Mouse (Mus musculus) heart, embryonic 11.5 days (tissue): ENCODE measurements around the gene Pygo2. TPM values are rescaled to one million over a fixed set of nuclear protein-coding genes. Genes with fewer than 3 reads are reported as not detected.

Experiments
- ATAC-seq: fragments of 200-750 bp; cut with Nextera tagmentation; replicated peaks from 2 replicates; pipeline ENCODE4 v1.8.0; 2017; ENCODE audit warnings: moderate library complexity; ENCODE audit not compliant: insufficient number of reproducible peaks, low FRiP score, low TSS enrichment
- H3K27ac ChIP-seq: fragments of 300-500 bp; sonication (generic); 2 replicates; pipeline ENCODE4 v1.5.1; 2014; ENCODE audit warnings: mild to moderate bottlenecking, low read depth, low read length
- H3K27me3 ChIP-seq: fragments of 300-500 bp; sonication (generic); 2 replicates; pipeline ENCODE4 v1.6.1; 2014; ENCODE audit warnings: mild to moderate bottlenecking, low read length, mixed read lengths; ENCODE audit not compliant: control insufficient read depth, insufficient read depth
- H3K36me3 ChIP-seq: fragments of 300-500 bp; sonication (generic); 2 replicates; pipeline ENCODE4 v1.6.1; 2014; ENCODE audit warnings: mild to moderate bottlenecking, low read length, moderate library complexity, mixed read lengths; ENCODE audit not compliant: control insufficient read depth, insufficient read depth
- H3K4me1 ChIP-seq: fragments of 300-500 bp; sonication (generic); 2 replicates; pipeline ENCODE4 v1.6.1; 2014; ENCODE audit warnings: low read length; ENCODE audit not compliant: control insufficient read depth, insufficient read depth
- H3K4me2 ChIP-seq: fragments of 300-500 bp; sonication (generic); 2 replicates; pipeline ENCODE4 v1.6.1; 2014; ENCODE audit warnings: mild to moderate bottlenecking, moderate library complexity
- H3K4me3 ChIP-seq: fragments of 300-500 bp; sonication (generic); 2 replicates; pipeline ENCODE4 v1.5.1; 2014; ENCODE audit warnings: low read depth, low read length
- H3K9ac ChIP-seq: fragments of 300-500 bp; sonication (generic); 2 replicates; pipeline ENCODE4 v1.6.1; 2014; ENCODE audit warnings: mild to moderate bottlenecking, low read depth, low read length, moderate library complexity
- H3K9me3 ChIP-seq: fragments of 300-500 bp; sonication (generic); replicated peaks from 2 replicates; pipeline ENCODE4 v1.6.1; 2016; ENCODE audit warnings: low read length; ENCODE audit not compliant: control insufficient read depth
- WGBS: fragments of 180-500 bp; shearing (Covaris S2); extraction: QIAGEN DNeasy Blood & Tissue Kit; methylation state at CpG from one replicate; pipeline ENCODE4 v1.1.7; 2014; ENCODE audit not compliant: insufficient replicate concordance; 5-methylcytosine and 5-hydroxymethylcytosine counted together
- polyA plus RNA-seq: library from polyadenylated mRNA; unstranded; fragments of >200 nt; fragmentation: Nextera tagmentation; extraction: Ambion mirVana; gene quantifications from 2 replicates; pipeline ENCODE4 v1.2.1, GENCODE M21; 2014

Pygo2 gene
- polyA plus RNA-seq, 1 experiment from 2014 or later, result 31.1 TPM

DNA sequence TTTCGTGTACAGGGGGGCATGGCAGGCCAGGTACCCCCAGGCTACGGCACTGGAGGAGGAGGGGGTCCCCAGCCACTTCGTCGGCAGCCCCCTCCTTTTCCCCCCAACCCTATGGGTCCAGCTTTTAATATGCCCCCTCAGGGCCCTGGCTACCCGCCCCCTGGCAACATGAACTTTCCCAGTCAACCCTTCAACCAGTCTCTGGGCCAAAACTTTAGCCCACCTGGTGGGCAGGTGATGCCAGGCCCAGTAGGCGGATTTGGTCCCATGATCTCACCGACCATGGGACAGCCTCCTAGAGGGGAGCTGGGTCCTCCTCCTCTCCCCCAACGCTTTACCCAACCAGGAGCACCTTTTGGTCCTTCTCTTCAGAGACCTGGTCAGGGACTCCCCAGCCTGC lies 2.6 kb downstream of the Pygo2 start:
- no peaks in the 10 kb centered on the region for H3K27me3 ChIP-seq
- no peak overlapping the region for H3K9ac ChIP-seq
- WGBS, result 90% methylated on average over 7 of the region's 8 CpGs
- H3K9me3 ChIP-seq, result no peaks in the 10 kb centered on the region
- H3K4me2 ChIP-seq, result no peak overlapping the region
- peaks cover 11% of the 10 kb centered on the region for H3K36me3 ChIP-seq
- no peak overlapping the region for H3K4me3 ChIP-seq
- H3K27ac ChIP-seq, result no peak overlapping the region
- ATAC-seq, result no peak
- H3K4me1 ChIP-seq, result peaks cover 20% of the 10 kb centered on the region

DNA sequence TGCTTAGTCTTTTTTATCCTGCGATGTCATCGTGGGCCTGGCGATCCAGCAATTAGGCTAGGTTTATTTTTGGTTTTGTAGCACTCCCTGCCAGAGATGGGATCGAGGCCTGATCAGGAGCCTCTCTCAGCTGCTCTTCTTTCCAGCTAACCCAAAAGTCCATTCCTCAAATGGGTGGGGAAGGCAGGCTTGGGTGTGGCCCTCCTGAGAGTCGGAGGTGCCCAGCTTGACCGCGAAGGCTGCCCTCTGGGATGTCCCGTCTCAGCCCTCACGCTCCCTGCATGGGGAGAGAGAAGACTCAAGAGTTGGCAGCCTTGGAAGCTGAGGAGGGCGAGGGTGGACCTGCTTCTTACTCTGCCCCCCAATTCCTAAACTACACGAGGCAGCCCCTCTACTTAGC lies 4.5 kb downstream of the Pygo2 start:
- Histone ChIP-seq H3K9ac (no peak overlapping the region), H3K27me3 (no peaks in the 10 kb centered on the region), H3K4me1 (peaks cover 21% of the 10 kb centered on the region), H3K4me3 (no peak overlapping the region), H3K36me3 (peaks cover 11% of the 10 kb centered on the region), H3K4me2 (no peak overlapping the region), H3K27ac (no peak overlapping the region), H3K9me3 (no peaks in the 10 kb centered on the region)
- 76% methylated on average over 11 of the region's 11 CpGs for WGBS
- no peak for ATAC-seq

DNA sequence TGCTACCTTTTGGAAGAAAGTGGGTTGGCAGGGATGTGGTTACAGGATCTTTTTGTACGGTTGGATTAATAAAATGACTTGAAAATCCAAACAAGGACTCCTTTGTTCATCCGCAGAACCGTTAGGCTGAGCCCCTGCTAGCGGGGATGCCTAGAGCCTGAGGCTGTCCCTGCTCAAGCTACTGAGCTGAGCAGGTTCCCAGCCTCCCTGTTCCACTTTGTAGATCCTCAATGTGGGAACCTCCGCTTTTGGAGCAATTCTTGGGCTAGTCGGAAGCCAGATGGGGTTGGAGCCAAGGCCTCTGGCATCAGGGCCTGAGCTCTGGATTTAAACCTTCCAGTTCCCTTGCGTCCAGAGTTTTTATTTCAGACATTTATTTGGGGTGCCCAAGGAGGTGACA lies 5.0 kb downstream of the Pygo2 start:
- Histone ChIP-seq H3K4me3 (no peak overlapping the region), H3K4me2 (no peak overlapping the region), H3K27ac (no peak overlapping the region), H3K9ac (no peak overlapping the region), H3K9me3 (no peaks in the 10 kb centered on the region), H3K27me3 (no peaks in the 10 kb centered on the region), H3K4me1 (peaks cover 21% of the 10 kb centered on the region), H3K36me3 (peaks cover 13% of the 10 kb centered on the region)
- 81% methylated on average over 7 of the region's 7 CpGs for WGBS
- no peak for ATAC-seq

DNA sequence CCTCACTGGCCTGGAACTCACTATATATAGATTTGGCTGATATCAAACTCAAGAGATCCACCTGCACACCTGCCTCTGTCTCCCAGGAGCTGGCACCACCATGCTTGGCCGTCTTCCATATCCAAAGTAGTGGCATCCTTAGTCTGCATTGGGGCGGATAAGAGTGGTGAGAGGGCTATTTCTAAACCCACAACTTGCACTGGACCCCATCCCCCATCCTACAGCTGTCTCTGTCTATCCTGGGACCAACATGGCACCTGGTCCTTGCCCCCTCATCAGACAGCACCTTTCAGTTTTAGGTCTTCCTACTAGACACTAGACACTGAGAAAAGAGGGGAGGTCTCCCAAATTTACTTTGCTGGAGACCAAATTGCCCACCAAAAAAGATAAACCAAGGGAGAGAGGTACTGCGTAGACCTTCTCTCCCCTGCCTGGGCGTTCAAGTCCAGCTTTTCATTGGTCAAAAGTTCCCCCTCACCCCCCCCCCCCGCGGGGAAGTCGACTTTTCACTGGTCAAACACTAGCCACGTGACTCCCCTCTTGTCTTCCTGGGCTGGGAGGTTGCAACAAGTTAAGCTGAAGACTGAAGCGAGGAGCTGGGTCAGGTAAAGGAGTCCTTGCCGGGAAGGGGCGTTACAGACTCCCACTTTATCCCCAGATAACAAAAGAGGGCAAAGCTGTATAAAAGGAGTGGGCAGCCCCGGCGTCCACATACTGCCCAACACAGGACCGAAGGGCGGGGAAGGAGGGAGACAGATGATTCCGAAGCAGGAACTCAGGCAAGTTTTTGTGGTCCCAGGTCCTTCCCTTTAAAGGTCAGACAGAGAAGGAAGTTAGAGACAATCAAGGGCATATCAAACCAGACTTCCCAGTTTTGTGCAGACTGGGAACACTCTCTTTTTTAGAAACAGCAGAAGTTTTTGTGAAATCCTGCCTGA lies 6.4 kb downstream of the Pygo2 start, which contains the start of gene Pbxip1:
TSS of gene Pbxip1 (plus strand) at position 531 of the 938 bp plus-strand sequence.
- Histone ChIP-seq H3K27me3 (no peaks in the 10 kb centered on the region), H3K4me1 (peaks cover 15% of the 10 kb centered on the region), H3K9ac (peak within 1 kb of the TSS; percentile 78), H3K27ac (peak within 1 kb of the TSS; percentile 68), H3K9me3 (no peaks in the 10 kb centered on the region), H3K36me3 (peaks cover 12% of the 10 kb centered on the region), H3K4me2 (peak within 1 kb of the TSS; percentile 72), H3K4me3 (peak within 1 kb of the TSS; percentile 57)
- ATAC-seq, result peak; percentile 60
- WGBS, result 5% methylated on average over 16 of the region's 16 CpGs

DNA sequence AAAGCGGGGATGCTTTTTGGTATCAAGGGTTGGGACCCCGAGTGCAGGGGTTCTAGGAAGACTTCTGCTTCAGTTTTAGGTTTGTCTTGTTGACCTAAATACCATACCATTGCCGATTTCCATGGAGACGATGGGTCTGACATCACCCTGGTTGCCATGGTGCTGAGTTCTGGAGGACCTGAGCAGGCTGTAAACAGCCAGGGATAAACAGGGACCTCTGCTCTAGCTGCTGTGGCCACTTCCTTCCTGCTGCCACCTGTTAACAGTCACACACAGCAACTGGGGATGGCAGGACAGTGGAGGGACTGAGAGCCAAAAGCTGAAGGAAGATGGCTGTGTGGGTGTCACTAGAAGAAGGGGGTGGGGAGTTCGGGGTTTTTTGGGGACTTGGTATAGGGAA lies 7.3 kb downstream of the Pygo2 start:
- H3K36me3 ChIP-seq, result peaks cover 10% of the 10 kb centered on the region
- H3K9ac ChIP-seq, result peak overlapping the region; percentile 78
- ATAC-seq, result no peak
- peak overlapping the region; percentile 68 for H3K27ac ChIP-seq
- H3K27me3 ChIP-seq, result no peaks in the 10 kb centered on the region
- WGBS, result 37% methylated on average over 5 of the region's 5 CpGs
- peaks cover 12% of the 10 kb centered on the region; the same call in 1 of the 2 replicates for H3K4me1 ChIP-seq
- H3K4me2 ChIP-seq, result peak overlapping the region; percentile 72
- peak overlapping the region; percentile 57 for H3K4me3 ChIP-seq
- no peaks in the 10 kb centered on the region for H3K9me3 ChIP-seq

DNA sequence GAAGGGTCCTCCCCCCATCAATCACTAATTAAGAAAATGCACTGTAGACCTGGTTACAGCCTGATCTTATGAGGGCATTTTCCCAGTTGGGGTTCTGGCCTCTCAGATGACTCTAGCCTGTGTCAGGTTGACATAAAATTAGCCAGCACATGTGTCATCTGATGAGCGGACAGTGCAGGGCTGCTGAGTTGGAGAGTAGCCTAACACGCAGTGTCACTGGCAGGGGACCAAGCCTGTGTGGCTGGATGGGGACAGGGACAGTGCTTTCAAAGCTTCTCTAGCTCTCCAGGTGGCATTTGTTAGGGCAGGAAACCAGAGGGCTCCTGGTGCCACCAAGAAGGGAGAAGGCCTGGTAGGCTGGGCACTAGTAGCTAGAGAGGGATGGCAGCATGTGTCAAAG lies 10.7 kb downstream of the Pygo2 start:
- peaks cover 12% of the 10 kb centered on the region for H3K36me3 ChIP-seq
- H3K27me3 ChIP-seq, result no peaks in the 10 kb centered on the region
- no peaks in the 10 kb centered on the region for H3K9me3 ChIP-seq
- no peak overlapping the region for H3K9ac ChIP-seq
- ATAC-seq, result no peak
- peaks cover 12% of the 10 kb centered on the region; the same call in 1 of the 2 replicates for H3K4me1 ChIP-seq
- no peak overlapping the region for H3K4me2 ChIP-seq
- WGBS, result 86% methylated on average over 2 of the region's 2 CpGs
- no peak overlapping the region for H3K27ac ChIP-seq
- no peak overlapping the region for H3K4me3 ChIP-seq

DNA sequence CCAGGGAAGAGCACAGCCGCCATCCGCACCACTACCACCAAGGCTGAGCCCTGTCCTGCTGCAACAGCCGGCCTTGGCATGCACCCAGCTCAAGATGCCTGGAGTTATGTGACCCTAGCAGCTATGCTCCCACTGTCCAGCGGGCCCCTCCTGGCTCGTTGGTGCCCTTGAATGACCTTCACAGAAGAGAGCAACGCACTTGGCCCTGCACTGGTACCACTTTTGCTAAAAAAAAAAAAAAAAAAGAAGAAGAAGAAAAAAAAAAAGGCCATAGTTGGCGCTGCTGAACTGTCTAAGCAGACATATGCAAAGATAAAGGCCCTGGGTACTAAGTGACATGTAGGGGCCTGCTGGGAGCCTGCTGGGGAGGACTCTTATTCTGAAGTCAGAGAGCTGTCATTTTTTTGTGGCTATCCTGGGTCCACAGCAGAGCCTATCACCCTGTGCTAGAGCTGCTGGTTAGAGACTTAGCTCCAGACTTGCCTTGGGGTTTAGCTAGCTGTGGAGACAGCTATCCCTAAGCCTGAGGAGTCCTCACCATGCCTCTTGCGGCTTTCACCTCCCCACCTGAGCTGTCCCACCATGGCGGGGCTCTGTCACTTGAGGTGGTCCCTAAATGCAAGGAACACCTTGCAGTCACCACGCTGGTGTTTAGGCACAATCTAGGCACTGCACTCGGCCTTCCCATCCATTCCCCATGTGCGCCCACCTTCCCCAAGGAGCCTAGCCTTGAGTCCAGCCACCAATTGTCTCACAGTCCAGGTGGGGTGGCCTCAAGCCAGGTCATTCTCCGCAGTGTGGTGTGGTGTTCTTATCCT lies 18.9 kb downstream of the Pygo2 start:
- Histone ChIP-seq H3K36me3 (peaks cover 8% of the 10 kb centered on the region), H3K9me3 (no peaks in the 10 kb centered on the region), H3K4me1 (peaks cover 33% of the 10 kb centered on the region), H3K9ac (0 out of 2 replicates have a peak overlapping the region, but pooled peaks have one; percentile 16), H3K4me3 (no peak overlapping the region), H3K27ac (peak overlapping the region; percentile 80), H3K4me2 (peak overlapping the region; percentile 38), H3K27me3 (no peaks in the 10 kb centered on the region)
- WGBS, result 43% methylated on average over 13 of the region's 13 CpGs
- peak; percentile 55; the same call in 1 of the 2 replicates for ATAC-seq

DNA sequence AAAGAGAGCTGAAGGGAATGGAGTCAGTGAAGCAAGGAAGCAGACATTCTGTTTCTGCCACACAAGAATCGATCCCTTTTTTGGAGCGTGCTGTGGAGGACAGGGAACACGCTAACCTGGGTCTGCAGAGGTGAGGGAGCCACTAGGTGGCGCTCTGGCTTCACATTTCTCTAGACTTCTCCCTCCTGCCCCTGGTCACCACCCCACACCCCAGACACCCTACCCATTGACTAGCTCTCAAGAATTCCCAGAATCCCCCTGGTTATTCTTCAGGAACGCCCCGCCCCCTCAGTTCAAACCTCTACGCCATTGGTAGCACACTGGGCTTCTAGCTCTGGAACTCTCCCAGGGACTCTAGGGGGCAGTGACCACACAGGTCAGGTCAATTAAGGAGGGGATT lies 19.5 kb downstream of the Pygo2 start:
- 41% methylated on average over 7 of the region's 7 CpGs for WGBS
- no peaks in the 10 kb centered on the region for H3K9me3 ChIP-seq
- peak overlapping the region; percentile 80 for H3K27ac ChIP-seq
- H3K36me3 ChIP-seq, result peaks cover 8% of the 10 kb centered on the region
- H3K4me3 ChIP-seq, result no peak overlapping the region
- ATAC-seq, result no peak; the same call in 1 of the 2 replicates
- peak overlapping the region; percentile 38 for H3K4me2 ChIP-seq
- peaks cover 33% of the 10 kb centered on the region for H3K4me1 ChIP-seq
- H3K27me3 ChIP-seq, result no peaks in the 10 kb centered on the region
- H3K9ac ChIP-seq, result no peak overlapping the region
